Mouse (Mus musculus): ENCODE results near the gene Lysmd4. TPM values are rescaled to one million over a fixed set of nuclear protein-coding genes. Genes with fewer than 3 reads are reported as not detected.

Lysmd4 gene
- polyA plus RNA-seq, 1 experiment from 2014 or later, result 26.9 TPM

- 79% methylated on average over 1 of the region's 1 CpGs for WGBS
- DNase-seq (ENCODE audit: low spot score) (no peak), ATAC-seq (no peak)
- Histone ChIP-seq H3K27ac (ENCODE audit: low read depth, low read length) (no peak overlapping the region), H3K36me3 (ENCODE audit: control insufficient read depth, insufficient read depth, low read length) (0 out of 2 replicates have a peak, but pooled peaks cover 2% of the 10 kb centered on the region), H3K9ac (ENCODE audit: low read length) (no peak overlapping the region), H3K4me2 (ENCODE audit: low read length) (no peak overlapping the region), H3K27me3 (replicated peaks; ENCODE audit: control insufficient read depth, insufficient read depth, low read length) (no peaks in the 10 kb centered on the region), H3K4me1 (ENCODE audit: control insufficient read depth, insufficient read depth, low read length) (no peaks in the 10 kb centered on the region), H3K9me3 (replicated peaks; ENCODE audit: control insufficient read depth, low read length) (no peaks in the 10 kb centered on the region), H3K4me3 (ENCODE audit: low read depth, low read length) (no peak overlapping the region)
Observed at GRCm38 (mm10) chr7:67344443-67344842, 122.1 kb downstream of the Lysmd4 start.

GRCm38 (mm10) chr7:67352989-67353388 is 130.6 kb downstream of the Lysmd4 start:
- DNase-seq (ENCODE audit: low spot score) (no peak), ATAC-seq (no peak)
- Histone ChIP-seq H3K4me2 (ENCODE audit: low read length) (no peak overlapping the region), H3K9ac (ENCODE audit: low read length) (no peak overlapping the region), H3K4me3 (ENCODE audit: low read depth, low read length) (no peak overlapping the region), H3K27me3 (replicated peaks; ENCODE audit: control insufficient read depth, insufficient read depth, low read length) (no peaks in the 10 kb centered on the region), H3K36me3 (ENCODE audit: control insufficient read depth, insufficient read depth, low read length) (no peaks in the 10 kb centered on the region), H3K27ac (ENCODE audit: low read depth, low read length) (no peak overlapping the region), H3K4me1 (ENCODE audit: control insufficient read depth, insufficient read depth, low read length) (no peaks in the 10 kb centered on the region), H3K9me3 (replicated peaks; ENCODE audit: control insufficient read depth, low read length) (0 out of 2 replicates have a peak, but pooled peaks cover 2% of the 10 kb centered on the region)
- 67% methylated on average over 4 of the region's 4 CpGs for WGBS

GRCm38 (mm10) chr7:67353667-67354066 is 131.3 kb downstream of the Lysmd4 start:
- 90% methylated on average over 6 of the region's 6 CpGs for WGBS
- Histone ChIP-seq H3K4me1 (ENCODE audit: control insufficient read depth, insufficient read depth, low read length) (no peaks in the 10 kb centered on the region), H3K4me3 (ENCODE audit: low read depth, low read length) (no peak overlapping the region), H3K9ac (ENCODE audit: low read length) (no peak overlapping the region), H3K4me2 (ENCODE audit: low read length) (no peak overlapping the region), H3K36me3 (ENCODE audit: control insufficient read depth, insufficient read depth, low read length) (no peaks in the 10 kb centered on the region), H3K9me3 (replicated peaks; ENCODE audit: control insufficient read depth, low read length) (0 out of 2 replicates have a peak, but pooled peaks cover 2% of the 10 kb centered on the region), H3K27me3 (replicated peaks; ENCODE audit: control insufficient read depth, insufficient read depth, low read length) (no peaks in the 10 kb centered on the region), H3K27ac (ENCODE audit: low read depth, low read length) (no peak overlapping the region)
- DNase-seq (ENCODE audit: low spot score) (no peak), ATAC-seq (no peak)

- no peaks in the 10 kb centered on the region for H3K36me3 ChIP-seq (ENCODE audit: control insufficient read depth, insufficient read depth, low read length)
- no peak overlapping the region for H3K9ac ChIP-seq (ENCODE audit: low read length)
- H3K27me3 ChIP-seq (replicated peaks; ENCODE audit: control insufficient read depth, insufficient read depth, low read length), result no peaks in the 10 kb centered on the region
- H3K9me3 ChIP-seq (replicated peaks; ENCODE audit: control insufficient read depth, low read length), result 0 out of 2 replicates have a peak, but pooled peaks cover 2% of the 10 kb centered on the region
- no peak overlapping the region for H3K4me3 ChIP-seq (ENCODE audit: low read depth, low read length)
- no peaks in the 10 kb centered on the region; the same call in 1 of the 2 replicates for H3K4me1 ChIP-seq (ENCODE audit: control insufficient read depth, insufficient read depth, low read length)
- H3K4me2 ChIP-seq (ENCODE audit: low read length), result no peak overlapping the region
- DNase-seq (ENCODE audit: low spot score), result no peak
- no peak overlapping the region for H3K27ac ChIP-seq (ENCODE audit: low read depth, low read length)
- whole genome bisulfite sequencing, result 92% methylated on average over 5 of the region's 5 CpGs
- ATAC-seq, result no peak
Observed at GRCm38 (mm10) chr7:67355870-67356269, 133.5 kb downstream of the Lysmd4 start.

Other genes starting within 250 kb of the Lysmd4 start
- 27.9 and 39.4 TPM in 2 replicates for gene Mef2a, start 150.3 kb downstream of the Lysmd4 start, polyA plus RNA-seq (2014; fragmentation: Nextera tagmentation; extraction: Ambion mirVana)